Mouse (Mus musculus) ES-Bruce4 (cell line): Measurements from ENCODE around the gene Cavin1.

ENCODE experiments used
- CTCF ChIP-seq: IDR thresholded peaks from one replicate; pipeline ENCODE4 v1.8.1; 2011; ENCODE audit warnings: low read depth, low read length
- EP300 ChIP-seq: IDR thresholded peaks from 2 replicates; pipeline ENCODE4 v1.6.1; 2011; ENCODE audit warnings: low read depth, low read length; ENCODE audit not compliant: insufficient read depth
- POLR2A ChIP-seq: IDR thresholded peaks from one replicate; pipeline ENCODE4 v1.8.1; 2011; ENCODE audit warnings: low read length; ENCODE audit not compliant: insufficient read depth

GRCm38 (mm10) chr11:100968501-100968900 lies 2.2 kb downstream of the Cavin1 start:
- no peak for TF ChIP-seq CTCF
- no peak for TF ChIP-seq POLR2A
- no peak for TF ChIP-seq EP300
